Mouse (Mus musculus) cerebellum, postnatal 4 days (tissue): ENCODE measurements around the gene Apol9b.
"Not testable (repeated sequence)": the region's sequence is repeated elsewhere in the genome, so short reads cannot be mapped to it uniquely, and the experiment has no call there.

ENCODE experiments used
- DNase-seq, 2 experiments: peaks; one replicate each; pipeline ENCODE4 v3.0.0; 2022; ENCODE audit warnings: low spot score in 2 of 2, mixed read lengths in 1 of 2

Apol9b gene

GRCm38 (mm10) chr15:77728739-77729138 lies at the start of gene Apol9b:
Apol9b (plus strand) TSS chr15:77729039.
- not testable (repeated sequence) for DNase-seq

- DNase-seq, result peak in 1 of 2 experiments; percentile 37
Observed at GRCm38 (mm10) chr15:77683944-77684343, 44.9 kb upstream of the Apol9b start.

DNA sequence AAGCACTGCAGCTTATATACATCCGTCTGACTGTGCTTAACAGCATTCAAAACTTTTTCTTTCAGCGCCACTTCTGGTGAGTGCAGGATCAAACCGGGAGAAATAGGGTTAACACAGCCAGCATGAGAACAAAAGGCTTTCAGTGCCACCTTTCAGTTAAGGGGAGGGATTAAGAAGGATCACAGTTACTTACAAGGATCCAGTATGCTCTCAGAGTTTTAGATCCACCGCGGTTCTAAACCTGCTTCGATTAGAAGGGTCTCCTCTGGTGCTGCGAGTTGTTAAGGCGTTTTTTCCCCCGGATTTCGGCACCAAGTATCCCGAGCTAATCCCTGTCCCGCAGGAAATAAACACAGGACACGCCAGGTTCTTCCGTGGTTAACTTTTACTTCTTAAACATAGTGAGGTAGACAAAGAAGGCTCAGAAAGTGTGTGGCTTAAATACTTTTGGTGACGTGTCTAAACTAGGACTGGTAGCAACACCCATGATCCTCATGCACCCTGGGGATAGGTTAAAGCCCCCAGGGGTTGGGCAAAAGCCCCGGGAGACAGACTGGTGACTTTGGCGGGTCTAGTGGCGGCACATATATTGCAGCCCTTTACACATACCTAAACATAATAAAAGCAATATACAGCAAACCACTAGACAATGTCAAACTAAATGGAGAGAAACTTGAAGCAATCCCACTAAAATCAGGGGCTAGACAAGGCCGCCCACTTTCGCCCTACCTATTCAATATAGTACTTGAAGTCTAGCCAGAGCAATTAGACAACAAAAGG lies 37.1 kb upstream of the Apol9b start:
- DNase-seq, result not testable (repeated sequence)

DNA sequence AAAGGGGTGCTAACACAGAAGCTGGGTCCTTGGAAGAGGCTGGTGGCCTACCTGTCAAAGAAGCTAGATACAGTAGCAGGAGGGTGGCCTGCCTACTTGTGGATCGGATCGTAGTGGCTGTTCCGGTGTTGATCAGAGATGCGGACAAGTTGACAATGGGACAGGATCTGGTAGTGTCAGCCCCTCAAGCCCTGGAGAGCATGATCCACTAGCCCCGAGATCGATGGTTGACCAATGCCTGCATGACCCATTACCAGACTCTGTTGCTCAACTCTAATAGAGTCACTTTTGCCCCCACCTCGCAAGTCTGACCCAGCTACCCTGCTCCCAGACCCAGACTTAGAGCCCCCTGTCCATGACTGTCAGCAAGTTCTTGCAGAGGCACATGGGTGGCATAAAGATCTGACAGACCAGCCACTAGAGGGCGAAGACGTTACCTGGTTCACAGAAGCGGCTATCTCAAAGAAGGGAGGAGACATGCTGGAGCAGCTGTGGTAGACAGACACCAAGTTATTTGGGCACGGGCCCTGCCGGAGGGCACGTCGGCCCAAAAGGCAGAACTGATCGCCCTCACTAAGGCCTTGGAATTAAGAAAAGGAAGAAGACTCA lies 34.0 kb upstream of the Apol9b start:
- not testable (repeated sequence) for DNase-seq

DNA sequence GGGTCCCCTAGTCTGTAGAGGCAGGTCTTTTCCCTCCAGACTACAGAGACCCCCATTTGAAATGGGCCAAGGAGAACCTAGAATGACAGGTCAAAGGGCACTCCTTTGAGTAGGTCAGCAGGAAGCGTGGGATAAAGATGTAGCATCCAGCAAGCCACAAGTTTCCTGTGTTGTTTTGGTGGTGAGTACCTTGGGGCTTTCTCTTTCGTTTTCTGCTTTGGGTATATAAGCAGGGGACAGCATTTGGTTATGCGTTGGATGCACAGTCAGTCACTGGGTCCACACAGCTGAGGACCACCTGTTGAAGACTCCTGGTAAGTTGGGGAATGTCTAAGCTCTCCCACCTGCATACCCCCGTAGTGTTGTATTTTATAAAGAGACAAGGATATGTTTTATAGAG lies 30.2 kb upstream of the Apol9b start, which contains the start of gene Apol7e:
TSS of gene Apol7e (plus strand) at position 202 of the 400 bp plus-strand sequence.
- not testable (repeated sequence) for DNase-seq

GRCm38 (mm10) chr15:77705306-77705705 lies 23.5 kb upstream of the Apol9b start:
- DNase-seq, result not testable (repeated sequence)

DNA sequence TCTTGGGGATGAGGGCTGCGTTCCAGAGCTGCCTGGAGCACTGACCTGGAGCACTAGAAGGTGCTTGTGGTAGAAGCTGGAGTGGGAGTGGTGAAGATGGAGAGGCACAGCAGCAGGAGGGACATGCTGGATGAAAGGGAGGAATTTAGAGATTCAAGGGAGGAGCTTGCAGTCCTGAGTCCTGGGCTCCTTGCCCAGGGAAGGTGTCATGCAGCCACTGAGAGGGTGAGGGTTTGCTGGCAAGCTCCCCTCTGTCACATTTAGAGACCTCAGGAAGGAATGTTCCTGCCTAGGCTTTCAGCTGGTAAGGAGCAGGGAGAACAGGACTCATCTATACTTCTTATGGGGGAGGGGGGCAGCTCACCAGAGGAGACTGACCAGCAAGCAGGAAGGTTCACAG lies 19.9 kb upstream of the Apol9b start:
- not testable (repeated sequence) for DNase-seq

- not testable (repeated sequence) for DNase-seq
Observed at GRCm38 (mm10) chr15:77718240-77718639, 10.6 kb upstream of the Apol9b start.

- not testable (repeated sequence) for DNase-seq
Observed at GRCm38 (mm10) chr15:77721509-77721908, 7.3 kb upstream of the Apol9b start.

- DNase-seq, result not testable (repeated sequence)
Observed at GRCm38 (mm10) chr15:77724208-77724911, 4.5 kb upstream of the Apol9b start.

GRCm38 (mm10) chr15:77725393-77726020 lies 3.3 kb upstream of the Apol9b start:
- not testable (repeated sequence) for DNase-seq

DNA sequence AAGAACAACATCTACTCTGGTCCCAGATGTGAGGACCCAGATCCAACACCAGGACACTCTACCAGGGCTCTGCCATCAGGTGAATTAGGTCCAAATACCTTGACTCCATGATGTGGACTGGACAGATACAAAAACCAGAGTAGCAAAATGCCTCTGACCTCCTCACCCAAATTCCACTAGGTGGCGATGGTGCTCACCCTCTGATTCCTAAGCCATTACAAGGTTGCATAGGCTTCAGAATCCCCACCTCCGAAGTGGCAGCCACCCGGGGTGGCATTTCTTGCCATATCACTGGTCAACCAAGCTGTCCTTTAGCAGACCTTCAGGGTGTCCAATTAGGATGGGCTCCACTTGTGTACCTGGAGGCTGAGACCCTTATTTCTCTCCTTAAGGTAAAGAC lies 1.7 kb upstream of the Apol9b start:
- DNase-seq, result not testable (repeated sequence)

DNA sequence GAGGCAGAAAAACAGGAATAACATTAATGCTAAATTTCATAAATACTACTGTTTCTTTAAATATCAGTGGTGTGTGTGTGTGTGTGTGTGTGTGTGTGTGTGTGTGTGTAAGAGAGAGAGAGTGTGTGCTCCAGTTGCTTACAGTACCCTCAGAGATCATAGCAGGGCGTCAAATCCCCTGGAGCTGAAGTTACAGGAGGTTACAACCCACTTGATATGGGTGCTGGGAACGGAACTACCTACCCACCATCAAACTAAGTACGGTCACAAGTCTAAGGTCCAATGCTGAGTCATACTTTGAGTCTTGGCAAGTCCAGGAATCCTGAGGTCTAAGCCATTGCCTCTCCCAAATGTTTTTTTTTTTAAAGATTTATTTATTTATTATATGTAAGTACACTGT lies 1.1 kb upstream of the Apol9b start:
- not testable (repeated sequence) for DNase-seq

DNA sequence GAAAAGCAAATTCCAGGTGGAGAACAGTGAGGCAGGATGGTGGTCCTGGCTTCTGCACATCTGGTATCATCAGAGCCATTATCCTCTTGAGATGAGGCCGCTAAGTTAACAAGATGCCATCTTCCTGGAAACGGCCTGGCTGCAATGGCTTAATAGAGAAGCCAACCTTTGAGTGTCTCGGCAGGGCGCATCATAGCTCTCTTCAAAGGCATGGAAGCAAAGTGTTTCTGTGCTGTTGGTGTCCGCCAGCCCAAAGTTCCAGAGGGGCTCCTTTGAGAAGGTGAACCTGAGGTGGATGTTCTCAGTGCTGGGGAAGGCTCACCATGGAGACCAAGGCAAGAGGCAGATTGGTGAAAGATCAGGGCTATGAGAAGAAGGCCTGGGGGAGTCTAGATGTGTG lies 2.8 kb downstream of the Apol9b start:
- DNase-seq, result no peak

GRCm38 (mm10) chr15:77732851-77733250 lies 4.0 kb downstream of the Apol9b start:
- not testable (repeated sequence) for DNase-seq

- DNase-seq, result peak in 1 of 2 experiments; percentile 40
Observed at GRCm38 (mm10) chr15:77733380-77733779, 4.5 kb downstream of the Apol9b start.

- not testable (repeated sequence) for DNase-seq
Observed at GRCm38 (mm10) chr15:77733903-77734302, 5.1 kb downstream of the Apol9b start.

DNA sequence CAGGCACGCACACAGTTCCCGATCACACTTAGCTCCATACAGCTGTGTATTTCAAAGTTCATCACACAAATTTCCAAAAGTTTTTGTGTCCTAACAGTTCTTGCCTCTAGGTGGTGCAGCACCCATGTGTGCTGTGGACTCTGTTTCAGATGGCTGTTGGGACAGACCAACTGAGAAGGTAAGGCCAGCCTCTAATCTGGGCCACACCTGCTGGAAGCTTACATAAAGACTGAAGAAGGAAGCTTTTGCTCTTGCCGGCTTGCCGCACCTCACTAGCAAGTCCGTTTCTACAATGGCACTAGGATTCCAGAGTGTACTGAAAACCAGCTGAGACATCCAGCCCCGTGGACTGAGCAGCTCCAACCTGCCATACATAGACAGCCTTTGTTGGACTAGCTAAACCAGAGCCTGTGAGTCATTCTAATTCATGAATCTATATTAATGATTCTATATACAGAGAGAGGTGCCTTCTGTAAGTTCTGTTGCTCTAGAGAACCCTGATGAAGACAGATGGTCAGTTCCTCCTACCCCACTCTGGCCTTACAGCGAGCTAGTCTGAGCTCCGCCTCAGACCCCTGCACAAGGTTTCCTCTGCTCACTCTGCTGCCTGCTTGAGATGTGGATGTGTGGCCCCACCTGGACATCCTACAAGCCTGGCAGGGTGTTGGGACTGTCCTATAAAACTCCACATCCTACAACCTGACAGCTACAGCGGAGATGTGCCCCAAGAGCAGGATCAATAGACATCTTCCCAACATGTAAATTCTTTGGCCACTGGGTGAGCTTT lies 11.9 kb downstream of the Apol9b start:
- DNase-seq, result no peak

DNA sequence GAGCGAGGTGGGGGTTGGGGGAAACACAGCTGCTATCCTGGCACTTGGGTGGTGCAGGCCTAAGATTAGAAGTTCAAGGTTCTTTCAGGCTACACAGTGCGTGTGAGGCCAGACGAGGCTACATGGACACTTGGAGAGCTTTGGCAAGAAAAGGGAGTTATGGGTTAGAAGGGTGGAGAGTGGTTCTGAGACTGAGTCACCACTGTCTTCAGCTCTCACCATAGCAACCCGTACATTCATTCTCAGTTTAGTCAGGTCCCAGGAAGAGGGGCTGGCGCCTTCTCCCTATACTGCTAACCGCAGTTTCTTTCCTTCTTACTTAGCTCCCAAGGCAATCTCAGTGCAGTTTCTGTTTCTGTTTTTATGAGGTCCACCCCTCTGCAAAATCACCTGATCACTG lies 12.7 kb downstream of the Apol9b start:
- not testable (repeated sequence) for DNase-seq

- DNase-seq, result no peak
Observed at GRCm38 (mm10) chr15:77744632-77745031, 15.8 kb downstream of the Apol9b start.

- no peak for DNase-seq
Observed at GRCm38 (mm10) chr15:77745081-77745480, 16.2 kb downstream of the Apol9b start.
